Mouse (Mus musculus) heart, adult 8-10 months (tissue): ENCODE measurements around the gene Atp6v1b1. TPM values are rescaled to one million over a fixed set of nuclear protein-coding genes. Genes with fewer than 3 reads are reported as not detected.
A peak's percentile ranks its signal among the peaks of the same experiment; 100 is the strongest.

Experiments
- DNase-seq: peaks from one replicate; pipeline ENCODE4 v3.0.0; 2022; ENCODE audit warnings: low spot score
- total RNA-seq, 4 experiments: library from RNA; stranded (reverse); gene quantifications; 2 replicates each; pipeline ENCODE4 v1.2.4; 2022

Atp6v1b1 gene
- total RNA-seq, 4 experiments from 2014 or later: 0.17 TPM; not detected in 3

GRCm38 (mm10) chr6:83715461-83716196, 27.2 kb upstream of the Atp6v1b1 start:
- no peak for DNase-seq

GRCm38 (mm10) chr6:83717026-83717425, 25.8 kb upstream of the Atp6v1b1 start:
- no peak for DNase-seq

- no peak for DNase-seq
Observed at GRCm38 (mm10) chr6:83722526-83722925, 20.3 kb upstream of the Atp6v1b1 start.

GRCm38 (mm10) chr6:83727178-83727577, 15.6 kb upstream of the Atp6v1b1 start:
- DNase-seq: no peak

GRCm38 (mm10) chr6:83728488-83728887, 14.3 kb upstream of the Atp6v1b1 start:
- no peak for DNase-seq

- DNase-seq: no peak
Observed at GRCm38 (mm10) chr6:83729350-83729970, 13.3 kb upstream of the Atp6v1b1 start.

- peak; percentile 51 for DNase-seq
Observed at GRCm38 (mm10) chr6:83731128-83731527, 11.7 kb upstream of the Atp6v1b1 start.

GRCm38 (mm10) chr6:83737311-83737710, 5.5 kb upstream of the Atp6v1b1 start:
- no peak for DNase-seq

- DNase-seq: no peak
Observed at GRCm38 (mm10) chr6:83738596-83738995, 4.2 kb upstream of the Atp6v1b1 start.

- no peak for DNase-seq
Observed at GRCm38 (mm10) chr6:83743212-83743611, 422 bp downstream of the Atp6v1b1 start.

GRCm38 (mm10) chr6:83744126-83744525, 1.3 kb downstream of the Atp6v1b1 start:
- DNase-seq: no peak

GRCm38 (mm10) chr6:83744557-83744956, 1.8 kb downstream of the Atp6v1b1 start:
- no peak for DNase-seq

- no peak for DNase-seq
Observed at GRCm38 (mm10) chr6:83745466-83745865, 2.7 kb downstream of the Atp6v1b1 start.

GRCm38 (mm10) chr6:83749286-83749685, 6.5 kb downstream of the Atp6v1b1 start:
- no peak for DNase-seq

GRCm38 (mm10) chr6:83750171-83750684, 7.4 kb downstream of the Atp6v1b1 start:
- DNase-seq: peak; percentile 33

- DNase-seq: no peak
Observed at GRCm38 (mm10) chr6:83756051-83756450, 13.3 kb downstream of the Atp6v1b1 start.

GRCm38 (mm10) chr6:83762344-83762743, 19.6 kb downstream of the Atp6v1b1 start, which contains the start of gene Ankrd53:
Gene Ankrd53, plus strand, starts transcription at chr6:83762644.
- DNase-seq: no peak

- no peak for DNase-seq
Observed at GRCm38 (mm10) chr6:83762880-83763431, 20.2 kb downstream of the Atp6v1b1 start.

- DNase-seq: no peak
Observed at GRCm38 (mm10) chr6:83766982-83767381, 24.2 kb downstream of the Atp6v1b1 start.

GRCm38 (mm10) chr6:83768485-83768884, 25.7 kb downstream of the Atp6v1b1 start:
- DNase-seq: no peak

GRCm38 (mm10) chr6:83774126-83774525, 31.3 kb downstream of the Atp6v1b1 start:
- DNase-seq: no peak

- no peak for DNase-seq
Observed at GRCm38 (mm10) chr6:83774781-83775563, 32.2 kb downstream of the Atp6v1b1 start.
